Mouse (Mus musculus): ENCODE measurements at regions not wholly inside any gene's neighbourhood (a gene's known extent, or its start where the extent isn't known, plus 50 kb on each side); places are given as distances from the start of the nearest gene placed in this dataset.

DNA sequence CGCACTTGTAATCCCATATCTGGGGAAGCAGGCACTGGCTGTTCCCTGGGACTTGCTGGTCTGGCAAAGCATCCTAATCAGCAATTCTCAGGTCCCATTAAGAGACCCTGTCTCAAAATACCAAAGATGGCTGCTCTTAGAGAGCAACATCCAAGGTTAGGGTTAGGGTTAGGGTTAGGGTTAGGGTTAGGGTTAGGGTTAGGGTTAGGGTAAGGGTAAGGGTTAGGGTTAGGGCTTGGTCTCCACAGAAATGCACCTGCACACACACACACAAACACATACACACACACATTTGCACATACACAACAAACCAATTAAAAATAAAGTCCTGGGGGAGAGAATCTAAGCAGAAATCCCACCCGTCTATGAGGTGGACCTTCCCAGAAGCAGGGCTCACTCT is 195.8 kb upstream of the Tcerg1l start:
- in situ Hi-C loops (cut with MboI; ENCODE audit: low sequenced_read_pairs in 2 of 2, unreplicated experiment in 2 of 2) = no loop called here
- H3K4me1 ChIP-seq (ENCODE audit: control insufficient read depth in 2 of 2, insufficient read depth in 2 of 2, low read length in 2 of 2, poor library complexity in 1 of 2) = no peaks in the 10 kb centered on the region
- TF ChIP-seq ZC3H11A (IDR thresholded peaks at IDR 0.05; ENCODE audit: borderline replicate concordance, low read depth, low read length) (no peak), ZNF384 (IDR thresholded peaks at IDR 0.05; ENCODE audit: low read depth, low read length) (no peak), HCFC1 (IDR thresholded peaks at IDR 0.05; ENCODE audit: borderline replicate concordance, insufficient read depth, low read length) (no peak), CHD2 (IDR thresholded peaks at IDR 0.05; ENCODE audit: low read depth, low read length) (no peak), MAFK (IDR thresholded peaks at IDR 0.05; ENCODE audit: insufficient read depth, low read depth, low read length) (no peak)

DNA sequence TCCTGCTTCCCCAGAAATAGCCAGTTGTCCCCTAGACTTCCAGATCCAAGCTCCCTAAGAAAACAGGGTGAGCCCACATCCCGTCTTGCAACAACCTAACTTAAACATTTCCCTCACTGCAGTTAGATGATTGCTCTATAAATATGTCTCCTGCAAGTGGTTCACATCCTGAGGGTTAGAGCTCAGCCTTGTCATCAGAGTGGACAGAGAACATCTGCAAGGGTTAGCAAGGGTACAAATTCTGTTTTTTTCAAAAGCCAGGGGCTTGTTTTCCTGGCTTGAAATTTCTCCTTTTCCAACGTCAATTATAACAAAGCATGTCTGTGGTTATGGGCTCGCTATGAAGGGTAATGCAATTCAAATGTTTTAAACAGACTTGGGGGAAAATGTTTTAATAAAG is 169.8 kb upstream of the Tcerg1l start:
- Histone ChIP-seq H3K36me3 (ENCODE audit: control insufficient read depth, insufficient read depth, low read length, poor library complexity, severe bottlenecking) (no peaks in the 10 kb centered on the region), H3K9me3 (ENCODE audit: control insufficient read depth, insufficient read depth, low read depth, low read length) (no peaks in the 10 kb centered on the region), H3K4me3 (ENCODE audit: insufficient read depth in 1 of 2, low read depth in 1 of 2, low read length in 2 of 2, poor library complexity in 1 of 2, severe bottlenecking in 1 of 2) (no peak overlapping the region), H3K27ac (ENCODE audit: insufficient read depth, low read depth, low read length, poor library complexity, severe bottlenecking) (no peak overlapping the region), H3K4me1 (ENCODE audit: control insufficient read depth in 2 of 2, insufficient read depth in 2 of 2, low read length in 2 of 2, poor library complexity in 1 of 2) (no peaks in the 10 kb centered on the region), H3K9ac (ENCODE audit: insufficient read depth, low read depth, low read length, poor library complexity, severe bottlenecking) (no peak overlapping the region)
- in situ Hi-C loops (cut with MboI; ENCODE audit: low sequenced_read_pairs in 2 of 2, unreplicated experiment in 2 of 2) = no loop called here
- TF ChIP-seq HCFC1 (IDR thresholded peaks at IDR 0.05; ENCODE audit: borderline replicate concordance, insufficient read depth, low read length) (no peak), ZC3H11A (IDR thresholded peaks at IDR 0.05; ENCODE audit: borderline replicate concordance, low read depth, low read length) (no peak), MAFK (IDR thresholded peaks at IDR 0.05; ENCODE audit: insufficient read depth, low read depth, low read length) (no peak), CHD2 (IDR thresholded peaks at IDR 0.05; ENCODE audit: low read depth, low read length) (no peak), ZNF384 (IDR thresholded peaks at IDR 0.05; ENCODE audit: low read depth, low read length) (no peak)
- no peak for DNase-seq (ENCODE audit: low read depth, low spot score)

More for the DNA sequence above, 195.8 kb upstream of the Tcerg1l start:
- no peaks in the 10 kb centered on the region for H3K36me3 ChIP-seq (ENCODE audit: control insufficient read depth, insufficient read depth, low read length, poor library complexity, severe bottlenecking)
- no peak for DNase-seq (ENCODE audit: low read depth, low spot score)
- H3K9ac ChIP-seq (ENCODE audit: insufficient read depth, low read depth, low read length, poor library complexity, severe bottlenecking) = no peak overlapping the region
- no peak overlapping the region for H3K27ac ChIP-seq (ENCODE audit: insufficient read depth, low read depth, low read length, poor library complexity, severe bottlenecking)
- H3K4me3 ChIP-seq (ENCODE audit: insufficient read depth in 1 of 2, low read depth in 1 of 2, low read length in 2 of 2, poor library complexity in 1 of 2, severe bottlenecking in 1 of 2) = no peak overlapping the region
- no peaks in the 10 kb centered on the region for H3K9me3 ChIP-seq (ENCODE audit: control insufficient read depth, insufficient read depth, low read depth, low read length)

DNA sequence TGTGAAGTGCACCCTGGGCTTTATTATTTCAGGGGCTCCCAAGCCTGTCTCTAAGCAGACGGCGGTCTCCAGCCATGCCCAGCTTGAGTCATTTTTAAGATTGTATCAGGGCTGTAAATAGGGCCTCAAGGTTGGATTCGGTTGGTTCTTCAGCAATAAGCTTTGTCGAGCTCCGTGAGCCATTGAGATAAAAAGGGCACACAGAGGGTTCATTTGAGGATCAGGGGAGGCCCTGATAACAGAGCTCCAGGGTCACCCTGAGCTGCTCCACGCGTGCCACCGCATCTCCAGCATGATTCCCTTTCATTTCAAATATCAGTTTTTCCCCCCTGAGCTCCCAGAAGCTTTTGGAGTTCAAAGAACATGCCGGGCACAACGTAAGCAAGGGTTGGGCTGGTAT is 154.1 kb upstream of the Tcerg1l start:
- H3K4me1 ChIP-seq (ENCODE audit: control insufficient read depth in 2 of 2, insufficient read depth in 2 of 2, low read length in 2 of 2, poor library complexity in 1 of 2) = no peaks in the 10 kb centered on the region
- no peaks in the 10 kb centered on the region for H3K9me3 ChIP-seq (ENCODE audit: control insufficient read depth, insufficient read depth, low read depth, low read length)
- DNase-seq (ENCODE audit: low read depth, low spot score) = no peak
- no peak overlapping the region for H3K4me3 ChIP-seq (ENCODE audit: insufficient read depth in 1 of 2, low read depth in 1 of 2, low read length in 2 of 2, poor library complexity in 1 of 2, severe bottlenecking in 1 of 2)
- H3K9ac ChIP-seq (ENCODE audit: insufficient read depth, low read depth, low read length, poor library complexity, severe bottlenecking) = no peak overlapping the region
- H3K27ac ChIP-seq (ENCODE audit: insufficient read depth, low read depth, low read length, poor library complexity, severe bottlenecking) = no peak overlapping the region
- H3K36me3 ChIP-seq (ENCODE audit: control insufficient read depth, insufficient read depth, low read length, poor library complexity, severe bottlenecking) = no peaks in the 10 kb centered on the region
- TF ChIP-seq ZC3H11A (IDR thresholded peaks at IDR 0.05; ENCODE audit: borderline replicate concordance, low read depth, low read length) = no peak
- no peak for TF ChIP-seq HCFC1 (IDR thresholded peaks at IDR 0.05; ENCODE audit: borderline replicate concordance, insufficient read depth, low read length)
- no peak for TF ChIP-seq CHD2 (IDR thresholded peaks at IDR 0.05; ENCODE audit: low read depth, low read length)
- no peak for TF ChIP-seq ZNF384 (IDR thresholded peaks at IDR 0.05; ENCODE audit: low read depth, low read length)
- in situ Hi-C loops (cut with MboI; ENCODE audit: low sequenced_read_pairs in 2 of 2, unreplicated experiment in 2 of 2) = no loop called here

DNA sequence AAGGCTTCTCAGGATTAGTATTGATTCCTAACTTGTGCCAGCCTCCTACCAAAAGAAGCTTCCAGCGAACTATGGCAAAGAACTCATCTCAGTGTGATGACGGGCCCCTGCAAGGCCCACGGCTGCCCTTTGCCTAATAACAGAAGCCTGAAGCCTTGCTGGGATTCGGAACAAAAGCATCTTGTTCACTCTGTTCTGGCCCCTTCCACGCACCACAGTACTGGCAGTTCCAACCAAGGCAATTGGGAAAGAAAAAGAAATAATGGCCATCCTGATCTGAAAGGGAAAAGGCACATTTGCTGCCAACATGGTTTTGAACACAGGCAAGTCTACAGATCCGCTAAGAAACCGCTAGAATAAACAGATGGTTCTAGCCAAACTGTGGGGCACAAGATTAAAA is 150.4 kb upstream of the Tcerg1l start:
- Histone ChIP-seq H3K9ac (ENCODE audit: insufficient read depth, low read depth, low read length, poor library complexity, severe bottlenecking) (no peak overlapping the region), H3K36me3 (ENCODE audit: control insufficient read depth, insufficient read depth, low read length, poor library complexity, severe bottlenecking) (no peaks in the 10 kb centered on the region), H3K4me3 (ENCODE audit: insufficient read depth in 1 of 2, low read depth in 1 of 2, low read length in 2 of 2, poor library complexity in 1 of 2, severe bottlenecking in 1 of 2) (no peak overlapping the region), H3K4me1 (ENCODE audit: control insufficient read depth in 2 of 2, insufficient read depth in 2 of 2, low read length in 2 of 2, poor library complexity in 1 of 2) (no peaks in the 10 kb centered on the region), H3K9me3 (ENCODE audit: control insufficient read depth, insufficient read depth, low read depth, low read length) (no peaks in the 10 kb centered on the region), H3K27ac (ENCODE audit: insufficient read depth, low read depth, low read length, poor library complexity, severe bottlenecking) (no peak overlapping the region)
- in situ Hi-C loops (cut with MboI; ENCODE audit: low sequenced_read_pairs in 2 of 2, unreplicated experiment in 2 of 2) = no loop called here
- TF ChIP-seq HCFC1 (IDR thresholded peaks at IDR 0.05; ENCODE audit: borderline replicate concordance, insufficient read depth, low read length) (no peak), CHD2 (IDR thresholded peaks at IDR 0.05; ENCODE audit: low read depth, low read length) (no peak), ZNF384 (IDR thresholded peaks at IDR 0.05; ENCODE audit: low read depth, low read length) (no peak), MAFK (IDR thresholded peaks at IDR 0.05; ENCODE audit: insufficient read depth, low read depth, low read length) (no peak), ZC3H11A (IDR thresholded peaks at IDR 0.05; ENCODE audit: borderline replicate concordance, low read depth, low read length) (no peak)
- DNase-seq (ENCODE audit: low read depth, low spot score) = no peak
